Mouse (Mus musculus): ENCODE measurements around the gene Gm1110. TPM values are rescaled to one million over a fixed set of nuclear protein-coding genes. Genes with fewer than 3 reads are reported as not detected.

Gene Gm1110
- total RNA-seq (2012; rRNA removed), result 5.1 and 10.6 TPM in 2 replicates
- total RNA-seq (2014; rRNA removed), result 0.35 TPM in 1 of 2 replicates, not detected in the other
- polyA plus RNA-seq (2012; ENCODE audit: insufficient read length, low read depth), result 0.27 TPM in 1 of 2 replicates, not detected in the other

DNA sequence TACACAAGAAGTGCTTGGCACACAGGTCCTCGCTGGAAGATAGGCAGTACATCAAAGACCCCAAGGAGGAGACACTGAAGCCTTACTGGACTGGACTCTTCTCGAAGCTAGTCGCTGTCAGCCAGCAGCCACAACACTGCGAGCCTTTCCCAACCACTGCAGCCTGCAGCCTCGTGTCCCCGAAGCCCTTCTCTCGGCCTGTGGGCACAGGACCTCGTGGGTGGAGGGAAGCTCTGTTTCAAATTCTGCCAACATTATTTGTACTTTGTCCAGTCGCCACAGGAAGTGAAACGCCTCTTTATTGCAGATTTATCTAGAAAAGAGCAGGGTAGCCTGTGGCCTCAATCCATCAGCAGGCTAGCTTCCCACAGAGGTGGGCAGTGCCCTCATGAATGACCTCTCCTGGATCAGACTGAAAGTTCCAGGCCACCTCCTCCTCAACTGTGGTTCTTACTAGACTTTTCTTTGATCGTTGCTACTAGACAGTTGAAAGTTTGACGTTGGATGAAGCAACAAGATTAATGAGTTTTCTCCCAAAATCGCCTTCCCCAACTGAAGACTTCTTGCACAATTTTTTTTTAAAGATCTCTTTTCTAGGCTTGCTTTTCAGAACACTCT is at the start of gene Gm1110:
TSS of gene Gm1110 (minus strand) at position 203 of the 618 bp plus-strand sequence.
- H3K36me3 ChIP-seq (replicated peaks in 1 of 2; ENCODE audit: control insufficient read depth in 1 of 2, insufficient read depth in 1 of 2, low read length in 1 of 2), result no peaks in the 10 kb centered on the region
- no peaks in the 10 kb centered on the region for H3K4me1 ChIP-seq (ENCODE audit: control insufficient read depth in 1 of 2, insufficient read depth in 2 of 2)
- no peaks in the 10 kb centered on the region for H3K27me3 ChIP-seq (replicated peaks)
- no peak within 1 kb of the TSS for H3K9ac ChIP-seq (ENCODE audit: insufficient read depth, low read depth)
- H3K9me3 ChIP-seq (replicated peaks; ENCODE audit: low read length), result no peaks in the 10 kb centered on the region
- dilution Hi-C loops (cut with MboI; ENCODE audit: extremely low pct_ligation_motif_present, extremely low pct_unique_long_range_greater_than_20kb, low sequenced_read_pairs) (no loop called here), in situ Hi-C loops (cut with MboI; ENCODE audit: low pct_ligation_motif_present, low pct_unique_long_range_greater_than_20kb, low sequenced_read_pairs) (no loop called here)
- H3K4me2 ChIP-seq (ENCODE audit: insufficient read depth, low read depth, poor library complexity, severe bottlenecking), result no peak within 1 kb of the TSS
- no peaks in the 10 kb centered on the region for H3K79me2 ChIP-seq (replicated peaks; ENCODE audit: control insufficient read depth, extremely low read depth, insufficient read depth, poor library complexity, severe bottlenecking)
- no peak for TF ChIP-seq TBP (conservative IDR thresholded peaks at IDR 0.05; ENCODE audit: low read depth, low read length)
- TF ChIP-seq POLR2AphosphoS2 (IDR thresholded peaks at IDR 0.05; ENCODE audit: low read depth, low read length), result no peak; the same call in 1 of the 2 replicates
- no peak within 1 kb of the TSS for H3K27ac ChIP-seq (ENCODE audit: insufficient read depth, low read depth)
- no peak within 1 kb of the TSS for H3K4me3 ChIP-seq (replicated peaks in 1 of 3; ENCODE audit: low read depth in 2 of 3, low read length in 2 of 3, poor library complexity in 1 of 3)
- no peak for DNase-seq (ENCODE audit: extremely low read depth)

DNA sequence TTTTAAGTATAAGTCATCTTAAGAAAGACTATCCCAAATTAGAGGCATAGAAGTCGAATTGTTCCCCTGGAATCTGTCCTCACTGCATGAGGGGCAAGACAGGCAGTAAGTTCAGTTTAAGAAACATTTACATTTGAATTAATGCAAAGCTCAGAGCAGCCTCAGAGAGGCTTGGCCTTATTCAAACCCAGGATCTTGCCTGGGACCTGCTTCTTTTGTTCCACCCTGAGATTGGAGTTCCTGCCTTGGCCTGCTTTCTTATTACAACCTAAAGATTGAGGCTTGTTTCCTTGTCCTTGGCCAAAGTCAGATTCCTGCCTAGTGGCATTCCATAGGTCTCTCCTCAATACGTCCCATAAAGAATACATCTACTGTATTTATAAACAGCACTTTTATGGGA is 24.9 kb upstream of the Gm1110 start:
- H3K36me3 ChIP-seq (replicated peaks in 1 of 2; ENCODE audit: control insufficient read depth in 1 of 2, insufficient read depth in 1 of 2, low read length in 1 of 2), result no peaks in the 10 kb centered on the region
- no peaks in the 10 kb centered on the region for H3K79me2 ChIP-seq (replicated peaks; ENCODE audit: control insufficient read depth, extremely low read depth, insufficient read depth, poor library complexity, severe bottlenecking)
- dilution Hi-C loops (cut with MboI; ENCODE audit: extremely low pct_ligation_motif_present, extremely low pct_unique_long_range_greater_than_20kb, low sequenced_read_pairs), result no loop called here
- no peaks in the 10 kb centered on the region for H3K9me3 ChIP-seq (replicated peaks; ENCODE audit: low read length)
- no peak for DNase-seq (ENCODE audit: extremely low read depth)
- no peaks in the 10 kb centered on the region for H3K27me3 ChIP-seq (replicated peaks)
- no peak overlapping the region for H3K9ac ChIP-seq (ENCODE audit: insufficient read depth, low read depth)
- no peak overlapping the region for H3K4me3 ChIP-seq (replicated peaks in 1 of 3; ENCODE audit: low read depth in 2 of 3, low read length in 2 of 3, poor library complexity in 1 of 3)
- no peak overlapping the region for H3K27ac ChIP-seq (ENCODE audit: insufficient read depth, low read depth)
- no peak overlapping the region for H3K4me2 ChIP-seq (ENCODE audit: insufficient read depth, low read depth, poor library complexity, severe bottlenecking)
- TF ChIP-seq SIN3A (IDR thresholded peaks at IDR 0.05; ENCODE audit: low read length), result no peak
- no peak for TF ChIP-seq POLR2AphosphoS2 (IDR thresholded peaks at IDR 0.05; ENCODE audit: low read depth, low read length)
- no peak for TF ChIP-seq USF2 (conservative IDR thresholded peaks at IDR 0.05; ENCODE audit: low read depth, low read length)
- TF ChIP-seq ZC3H11A (IDR thresholded peaks at IDR 0.05; ENCODE audit: low read depth, low read length), result no peak
- TF ChIP-seq CHD2 (IDR thresholded peaks at IDR 0.05; ENCODE audit: low read length), result no peak
- TF ChIP-seq TBP (conservative IDR thresholded peaks at IDR 0.05; ENCODE audit: low read depth, low read length), result no peak
- no peak for TF ChIP-seq ELF1 (IDR thresholded peaks at IDR 0.05; ENCODE audit: low read depth, low read length)
- TF ChIP-seq NRF1 (IDR thresholded peaks at IDR 0.05; ENCODE audit: low read depth, low read length), result no peak
- no peak for TF ChIP-seq UBTF (IDR thresholded peaks at IDR 0.05; ENCODE audit: low read depth, low read length)
- in situ Hi-C loops (cut with MboI; ENCODE audit: low pct_ligation_motif_present, low pct_unique_long_range_greater_than_20kb, low sequenced_read_pairs), result no loop called here
- H3K4me1 ChIP-seq (ENCODE audit: control insufficient read depth in 1 of 2, insufficient read depth in 2 of 2), result no peaks in the 10 kb centered on the region

DNA sequence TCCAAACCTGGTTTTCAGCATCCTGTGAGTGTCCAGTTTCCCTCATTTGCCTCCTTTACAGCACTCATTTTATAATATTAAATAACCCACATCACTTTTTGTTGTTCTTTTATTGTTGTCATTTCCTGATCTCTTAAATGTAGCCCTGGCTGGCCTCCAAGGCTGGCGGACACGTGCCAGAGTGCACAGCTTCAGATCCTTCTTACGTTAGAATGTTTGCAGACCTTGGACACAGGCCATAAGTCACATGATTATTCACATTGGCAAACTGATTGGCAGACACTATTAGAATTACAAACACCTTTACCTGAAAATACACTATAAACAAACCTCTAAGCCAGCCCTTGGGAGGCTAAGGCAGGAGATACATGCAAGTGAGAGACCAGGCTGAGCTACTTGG is 1.2 kb upstream of the Gm1110 start:
- in situ Hi-C loops (cut with MboI; ENCODE audit: low pct_ligation_motif_present, low pct_unique_long_range_greater_than_20kb, low sequenced_read_pairs), result no loop called here
- H3K4me3 ChIP-seq (replicated peaks in 1 of 3; ENCODE audit: low read depth in 2 of 3, low read length in 2 of 3, poor library complexity in 1 of 3), result no peak overlapping the region

More for the DNA sequence above, 1.2 kb upstream of the Gm1110 start:
- no peak for DNase-seq (ENCODE audit: extremely low read depth)
- H3K4me2 ChIP-seq (ENCODE audit: insufficient read depth, low read depth, poor library complexity, severe bottlenecking), result no peak overlapping the region
- dilution Hi-C loops (cut with MboI; ENCODE audit: extremely low pct_ligation_motif_present, extremely low pct_unique_long_range_greater_than_20kb, low sequenced_read_pairs), result no loop called here
- H3K4me1 ChIP-seq (ENCODE audit: control insufficient read depth in 1 of 2, insufficient read depth in 2 of 2), result no peaks in the 10 kb centered on the region
- no peak for TF ChIP-seq EP300 (IDR thresholded peaks at IDR 0.05; ENCODE audit: low read length)
- no peak for TF ChIP-seq JUN (IDR thresholded peaks at IDR 0.05; ENCODE audit: insufficient read depth, low read depth, low read length)
- TF ChIP-seq RAD21 (IDR thresholded peaks at IDR 0.05; ENCODE audit: low read depth, low read length), result no peak
- no peak for TF ChIP-seq MAX (IDR thresholded peaks at IDR 0.05; ENCODE audit: low read length)
- TF ChIP-seq ZMIZ1 (IDR thresholded peaks at IDR 0.05; ENCODE audit: low read depth, low read length), result no peak
- TF ChIP-seq HCFC1 (IDR thresholded peaks at IDR 0.05; ENCODE audit: low read depth, low read length), result no peak
- no peak for TF ChIP-seq JUND (conservative IDR thresholded peaks at IDR 0.05; ENCODE audit: low read depth, low read length)
- no peak for TF ChIP-seq CHD2 (IDR thresholded peaks at IDR 0.05; ENCODE audit: low read length)
- no peak for TF ChIP-seq ZC3H11A (IDR thresholded peaks at IDR 0.05; ENCODE audit: low read depth, low read length)
- no peak for TF ChIP-seq RCOR1 (conservative IDR thresholded peaks at IDR 0.05; ENCODE audit: low read depth, low read length)
- H3K27me3 ChIP-seq (replicated peaks), result no peaks in the 10 kb centered on the region
- no peaks in the 10 kb centered on the region for H3K79me2 ChIP-seq (replicated peaks; ENCODE audit: control insufficient read depth, extremely low read depth, insufficient read depth, poor library complexity, severe bottlenecking)
- H3K9ac ChIP-seq (ENCODE audit: insufficient read depth, low read depth), result no peak overlapping the region
- no peaks in the 10 kb centered on the region for H3K36me3 ChIP-seq (replicated peaks in 1 of 2; ENCODE audit: control insufficient read depth in 1 of 2, insufficient read depth in 1 of 2, low read length in 1 of 2)
- no peaks in the 10 kb centered on the region for H3K9me3 ChIP-seq (replicated peaks; ENCODE audit: low read length)
- H3K27ac ChIP-seq (ENCODE audit: insufficient read depth, low read depth), result no peak overlapping the region
